Mouse (Mus musculus) CD8-positive naive resting alpha-beta T cell, adult 2 months (primary cell): ENCODE results near the gene Gm39566.

Experiments
- DNase-seq, 2 experiments: peaks; one replicate each; pipeline ENCODE4 v3.0.0; 2022; ENCODE audit warnings: low read depth in 2 of 2, low spot score in 2 of 2

Gene Gm39566

DNA sequence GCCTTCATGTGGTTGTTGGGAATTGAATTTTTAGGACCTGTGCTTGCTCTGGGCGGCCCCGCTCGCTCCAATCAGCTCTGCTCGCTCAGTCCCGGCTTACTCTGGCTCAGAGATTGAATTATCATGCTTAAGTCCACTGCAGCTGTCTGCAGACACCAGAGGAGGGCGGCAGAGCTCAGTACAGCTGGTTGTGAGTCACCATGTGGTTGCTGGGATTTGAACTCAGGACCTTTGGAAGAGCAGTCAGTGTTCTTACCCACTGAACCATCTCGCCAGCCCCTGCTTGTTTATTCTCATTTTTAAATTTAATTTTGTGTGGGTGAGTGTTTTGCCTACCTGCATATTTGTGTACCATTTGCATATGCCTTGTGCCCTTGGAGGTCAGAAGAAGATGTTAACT, 51.5 kb downstream of the Gm39566 start:
- DNase-seq, result no peak

GRCm38 (mm10) chr11:69761868-69762267, 53.2 kb downstream of the Gm39566 start, which contains the start of gene Slc35g3:
Gene Slc35g3 (minus strand): TSS chr11:69761968.
- no peak for DNase-seq
